Mouse (Mus musculus) hindbrain, embryonic 15.5 days (tissue): ENCODE data around the gene Hspg2. TPM values are rescaled to one million over a fixed set of nuclear protein-coding genes. Genes with fewer than 3 reads are reported as not detected.
A peak's percentile ranks its signal among the peaks of the same experiment; 100 is the strongest.

Source experiments
- ATAC-seq: fragments of 200-750 bp; cut with Nextera tagmentation; 2 replicates; pipeline ENCODE4 v1.8.0; 2017; ENCODE audit warnings: low read depth, moderate number of reproducible peaks, moderate TSS enrichment; ENCODE audit not compliant: low FRiP score
- H3K27ac ChIP-seq: fragments of 300-500 bp; sonication (generic); replicated peaks from 2 replicates; pipeline ENCODE4 v1.5.1; 2015; ENCODE audit warnings: mild to moderate bottlenecking, inconsistent platforms
- H3K27me3 ChIP-seq: fragments of 300-500 bp; sonication (generic); 2 replicates; pipeline ENCODE4 v1.6.1; 2015; ENCODE audit warnings: control low read depth, inconsistent platforms
- H3K36me3 ChIP-seq: fragments of 300-500 bp; sonication (generic); 2 replicates; pipeline ENCODE4 v1.6.1; 2015; ENCODE audit warnings: control low read depth, inconsistent platforms
- H3K4me1 ChIP-seq: fragments of 300-500 bp; sonication (generic); replicated peaks from 2 replicates; pipeline ENCODE4 v1.6.1; 2015; ENCODE audit warnings: control low read depth, inconsistent platforms
- H3K4me2 ChIP-seq: fragments of 300-500 bp; sonication (generic); 2 replicates; pipeline ENCODE4 v1.6.1; 2015; ENCODE audit warnings: moderate library complexity, mild to moderate bottlenecking, inconsistent platforms
- H3K4me3 ChIP-seq: fragments of 300-500 bp; sonication (generic); 2 replicates; pipeline ENCODE4 v1.5.1; 2015; ENCODE audit warnings: mild to moderate bottlenecking, inconsistent platforms
- H3K9ac ChIP-seq: fragments of 300-500 bp; sonication (generic); 2 replicates; pipeline ENCODE4 v1.6.1; 2015; ENCODE audit warnings: inconsistent platforms
- H3K9me3 ChIP-seq: fragments of 300-500 bp; sonication (generic); 2 replicates; pipeline ENCODE4 v1.6.1; 2016; ENCODE audit warnings: control low read depth, inconsistent platforms
- WGBS: fragments of 180-500 bp; shearing (Covaris S2); methylation state at CpG from one replicate; pipeline ENCODE4 v1.1.7; 2015; 5-methylcytosine and 5-hydroxymethylcytosine counted together
- polyA plus RNA-seq: library from polyadenylated mRNA; unstranded; fragments of >200 nt; fragmentation: Nextera tagmentation; extraction: Ambion mirVana; gene quantifications from 2 replicates; pipeline ENCODE4 v1.2.1, GENCODE M21; 2015

Hspg2 gene
- polyA plus RNA-seq, 1 experiment from 2014 or later, result 6.9 TPM

DNA sequence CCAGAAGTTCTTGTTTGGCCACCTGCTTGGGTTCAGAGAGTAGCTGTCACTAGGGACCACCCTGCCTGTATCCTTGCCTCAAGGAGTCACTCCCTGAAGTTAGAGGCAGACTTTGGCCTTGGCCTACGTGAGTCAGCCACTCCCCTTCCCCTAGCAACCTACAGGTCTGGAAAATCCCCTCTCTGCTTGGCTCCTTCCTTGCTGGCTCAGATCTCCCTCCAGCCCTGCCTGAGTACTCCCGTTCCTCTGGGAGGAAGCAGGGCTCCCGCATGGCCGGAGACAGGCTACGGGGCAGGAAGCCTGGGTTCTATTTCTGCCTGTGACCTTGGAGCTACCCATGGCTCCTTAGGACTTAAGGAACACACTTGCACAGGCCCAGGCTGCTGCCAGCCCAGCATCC lies 28.8 kb downstream of the Hspg2 start:
- Histone ChIP-seq H3K9me3 (no peaks in the 10 kb centered on the region), H3K27ac (peak overlapping the region; percentile 51; the same call in 1 of the 2 replicates), H3K4me1 (peaks cover 15% of the 10 kb centered on the region), H3K27me3 (no peaks in the 10 kb centered on the region), H3K36me3 (no peaks in the 10 kb centered on the region), H3K4me2 (no peak overlapping the region), H3K9ac (no peak overlapping the region), H3K4me3 (no peak overlapping the region)
- WGBS, result 73% methylated on average over 5 of the region's 5 CpGs
- ATAC-seq, result 0 out of 2 replicates have a peak, but pooled peaks have one; percentile 17

DNA sequence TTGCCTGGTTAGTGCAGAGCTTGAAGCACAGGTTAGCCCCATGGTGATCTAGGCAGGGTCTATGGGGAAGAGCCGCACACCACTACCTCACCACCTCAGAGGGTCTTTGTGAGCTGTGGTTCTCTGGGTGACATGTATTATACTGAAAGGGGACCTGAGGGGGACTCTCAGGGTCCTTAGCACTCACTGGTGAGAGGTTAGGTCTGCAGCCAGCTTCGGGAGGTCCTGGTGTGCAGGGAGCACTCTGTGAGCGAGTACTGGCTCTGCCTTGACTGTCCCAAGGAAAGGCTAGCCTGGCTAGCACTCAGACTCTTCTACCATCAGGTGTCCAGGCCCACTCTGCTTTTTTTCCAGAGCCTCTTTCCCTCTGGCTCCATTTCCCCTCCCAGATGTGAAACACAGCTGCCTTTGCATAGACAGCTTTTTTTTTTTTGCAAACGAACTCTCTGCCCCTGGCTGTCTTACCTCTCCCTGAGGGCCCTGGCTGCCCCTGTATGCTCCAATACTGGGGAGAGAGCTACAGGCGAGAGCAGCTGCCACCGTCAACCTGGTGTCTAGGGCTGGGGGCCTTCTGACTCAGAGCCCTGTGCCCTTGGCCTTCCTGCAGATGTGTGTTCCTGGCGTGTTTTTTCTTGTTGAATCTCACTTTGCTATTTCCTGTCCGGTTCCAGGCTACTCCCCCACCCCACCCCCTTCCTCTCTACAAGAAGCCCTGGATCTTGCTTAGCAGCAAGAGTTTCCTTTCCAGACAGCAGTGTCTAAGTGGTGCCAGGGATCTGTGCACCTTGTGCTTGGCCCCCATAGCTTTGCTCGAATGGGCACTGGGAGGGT lies 29.5 kb downstream of the Hspg2 start:
- Histone ChIP-seq H3K9ac (no peak overlapping the region), H3K4me2 (no peak overlapping the region), H3K27ac (peak overlapping the region; percentile 51), H3K36me3 (no peaks in the 10 kb centered on the region), H3K4me1 (peaks cover 15% of the 10 kb centered on the region; the same call in 1 of the 2 replicates), H3K27me3 (no peaks in the 10 kb centered on the region), H3K9me3 (no peaks in the 10 kb centered on the region), H3K4me3 (no peak overlapping the region)
- WGBS, result 67% methylated on average over 9 of the region's 9 CpGs
- ATAC-seq, result no peak

DNA sequence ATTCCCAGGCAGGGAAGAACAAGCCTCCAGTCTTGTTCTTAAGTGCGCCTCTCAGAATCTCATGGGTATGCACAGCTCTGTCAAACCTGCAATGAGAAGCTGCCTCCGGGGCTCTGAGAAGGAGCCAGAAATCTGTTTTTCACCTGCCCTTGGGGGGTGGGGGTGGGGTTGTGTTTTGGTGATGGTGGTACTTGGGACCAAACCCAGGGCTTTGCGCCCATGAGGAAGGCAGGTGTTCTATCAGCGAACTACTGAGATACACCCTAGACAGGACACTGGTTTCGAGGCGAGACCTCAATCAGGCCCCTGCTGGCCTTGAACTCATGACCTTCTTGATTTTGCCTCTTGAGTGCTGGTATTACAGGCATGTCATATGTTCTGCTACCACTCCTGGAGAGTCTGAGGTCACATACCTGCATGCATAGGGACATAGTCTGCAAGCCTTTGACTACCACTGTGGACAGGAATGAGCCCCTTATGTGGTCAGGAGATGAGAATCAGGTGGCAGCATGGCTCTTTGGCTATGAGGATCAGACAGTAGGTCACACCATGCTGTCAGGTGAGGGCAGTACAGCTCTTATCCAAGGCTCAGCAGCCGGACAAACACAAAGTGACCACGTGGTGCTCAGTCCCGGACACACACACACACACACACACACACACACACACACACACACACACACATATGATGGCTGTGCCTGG lies 30.5 kb downstream of the Hspg2 start:
- ATAC-seq, result no peak
- Histone ChIP-seq H3K4me3 (no peak overlapping the region), H3K27me3 (no peaks in the 10 kb centered on the region), H3K27ac (no peak overlapping the region; the same call in 1 of the 2 replicates), H3K4me1 (peaks cover 15% of the 10 kb centered on the region; the same call in 1 of the 2 replicates), H3K9ac (no peak overlapping the region), H3K36me3 (no peaks in the 10 kb centered on the region), H3K9me3 (no peaks in the 10 kb centered on the region), H3K4me2 (no peak overlapping the region)
- 94% methylated on average over 9 of the region's 9 CpGs for WGBS

DNA sequence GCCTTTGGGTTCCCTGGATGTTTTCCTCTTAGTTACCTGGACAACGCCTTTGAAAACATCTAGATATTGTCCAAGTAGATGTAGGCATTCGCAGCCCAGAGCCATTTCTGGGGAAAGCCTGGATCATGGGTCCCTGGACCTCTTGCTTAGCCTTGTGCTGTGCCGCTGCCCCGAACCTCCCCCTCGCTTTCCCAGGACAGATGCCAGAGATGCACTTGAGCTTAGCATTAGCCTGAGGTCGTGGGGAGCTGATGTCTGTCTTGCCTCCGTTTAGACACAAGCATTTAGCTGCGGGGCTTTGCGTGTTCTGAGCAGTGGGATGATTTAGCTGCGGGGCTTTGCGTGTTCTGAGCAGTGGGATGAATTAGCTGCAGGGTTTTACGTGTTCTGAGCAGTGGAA lies 31.6 kb downstream of the Hspg2 start:
- Histone ChIP-seq H3K27ac (no peak overlapping the region), H3K4me2 (no peak overlapping the region), H3K9ac (no peak overlapping the region), H3K36me3 (no peaks in the 10 kb centered on the region), H3K4me3 (no peak overlapping the region), H3K4me1 (peaks cover 5% of the 10 kb centered on the region; the same call in 1 of the 2 replicates), H3K27me3 (no peaks in the 10 kb centered on the region), H3K9me3 (no peaks in the 10 kb centered on the region)
- 77% methylated on average over 12 of the region's 12 CpGs for WGBS
- ATAC-seq, result no peak

DNA sequence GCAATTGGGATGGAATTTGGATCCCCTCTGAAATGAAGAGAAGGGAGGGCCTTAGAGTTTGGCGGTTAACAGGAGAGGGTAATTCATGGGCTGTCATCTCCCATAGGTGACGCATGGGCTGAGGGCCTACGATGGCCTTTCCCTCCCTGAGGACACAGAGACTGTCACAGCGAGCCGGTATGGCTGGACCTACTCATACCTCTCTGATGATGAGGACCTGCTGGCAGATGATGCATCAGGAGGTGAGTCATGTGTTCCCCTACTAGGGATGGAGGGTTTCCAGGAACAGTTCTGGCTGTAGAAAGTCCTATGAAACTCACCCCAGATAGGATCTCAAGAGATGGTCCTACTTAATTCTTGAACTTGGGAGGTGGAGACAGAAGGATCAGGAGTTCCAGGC lies 32.4 kb downstream of the Hspg2 start:
- 85% methylated on average over 5 of the region's 5 CpGs for WGBS
- ATAC-seq, result no peak

DNA sequence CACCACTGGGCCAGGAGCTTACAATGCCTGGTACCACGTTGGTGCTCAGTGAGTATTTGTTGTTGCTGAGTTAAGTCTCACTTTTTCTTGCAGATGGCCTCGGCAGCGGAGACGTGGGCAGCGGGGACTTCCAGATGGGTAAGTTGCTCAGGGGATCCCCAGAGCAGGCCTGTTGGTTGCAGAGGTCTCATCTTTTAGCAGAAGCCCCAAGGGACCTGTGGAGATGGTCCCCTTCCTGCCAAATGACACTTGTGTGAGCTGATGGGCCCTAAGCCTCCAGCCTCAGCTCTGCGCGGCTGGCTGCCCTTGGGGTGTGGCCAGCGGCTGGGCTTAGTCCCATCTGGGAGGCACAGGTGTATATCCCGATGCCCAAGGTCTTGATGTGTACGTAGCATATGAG lies 33.6 kb downstream of the Hspg2 start:
- no peak overlapping the region for H3K27ac ChIP-seq
- H3K27me3 ChIP-seq, result no peaks in the 10 kb centered on the region
- 0 out of 2 replicates have a peak, but pooled peaks cover 4% of the 10 kb centered on the region for H3K4me1 ChIP-seq
- no peak overlapping the region for H3K4me2 ChIP-seq
- H3K36me3 ChIP-seq, result no peaks in the 10 kb centered on the region
- WGBS, result 86% methylated on average over 10 of the region's 10 CpGs
- H3K9ac ChIP-seq, result no peak overlapping the region
- ATAC-seq, result no peak
- no peaks in the 10 kb centered on the region for H3K9me3 ChIP-seq
- H3K4me3 ChIP-seq, result no peak overlapping the region

More for the DNA sequence above, 32.4 kb downstream of the Hspg2 start:
- no peak overlapping the region for H3K4me2 ChIP-seq
- no peaks in the 10 kb centered on the region for H3K9me3 ChIP-seq
- H3K27me3 ChIP-seq, result no peaks in the 10 kb centered on the region
- no peak overlapping the region for H3K9ac ChIP-seq
- no peak overlapping the region for H3K27ac ChIP-seq
- H3K4me3 ChIP-seq, result no peak overlapping the region
- H3K36me3 ChIP-seq, result no peaks in the 10 kb centered on the region
- 0 out of 2 replicates have a peak, but pooled peaks cover 4% of the 10 kb centered on the region for H3K4me1 ChIP-seq

- Histone ChIP-seq H3K9me3 (no peaks in the 10 kb centered on the region), H3K4me3 (no peak overlapping the region), H3K4me1 (0 out of 2 replicates have a peak, but pooled peaks cover 4% of the 10 kb centered on the region), H3K36me3 (no peaks in the 10 kb centered on the region), H3K9ac (no peak overlapping the region), H3K27ac (no peak overlapping the region), H3K4me2 (no peak overlapping the region), H3K27me3 (no peaks in the 10 kb centered on the region)
- WGBS, result 88% methylated on average over 7 of the region's 7 CpGs
- no peak for ATAC-seq
These were observed 34.2 kb downstream of the Hspg2 start for GRCm38 (mm10) chr4:137502801-137503200.

GRCm38 (mm10) chr4:137503509-137503971 lies 35.0 kb downstream of the Hspg2 start:
- H3K36me3 ChIP-seq, result no peaks in the 10 kb centered on the region
- 77% methylated on average over 6 of the region's 6 CpGs for WGBS
- no peaks in the 10 kb centered on the region for H3K9me3 ChIP-seq
- H3K27ac ChIP-seq, result no peak overlapping the region
- 0 out of 2 replicates have a peak, but pooled peaks cover 3% of the 10 kb centered on the region for H3K4me1 ChIP-seq
- H3K27me3 ChIP-seq, result no peaks in the 10 kb centered on the region
- H3K4me3 ChIP-seq, result no peak overlapping the region
- ATAC-seq, result peak; percentile 23; the same call in 1 of the 2 replicates
- H3K4me2 ChIP-seq, result no peak overlapping the region
- H3K9ac ChIP-seq, result no peak overlapping the region

DNA sequence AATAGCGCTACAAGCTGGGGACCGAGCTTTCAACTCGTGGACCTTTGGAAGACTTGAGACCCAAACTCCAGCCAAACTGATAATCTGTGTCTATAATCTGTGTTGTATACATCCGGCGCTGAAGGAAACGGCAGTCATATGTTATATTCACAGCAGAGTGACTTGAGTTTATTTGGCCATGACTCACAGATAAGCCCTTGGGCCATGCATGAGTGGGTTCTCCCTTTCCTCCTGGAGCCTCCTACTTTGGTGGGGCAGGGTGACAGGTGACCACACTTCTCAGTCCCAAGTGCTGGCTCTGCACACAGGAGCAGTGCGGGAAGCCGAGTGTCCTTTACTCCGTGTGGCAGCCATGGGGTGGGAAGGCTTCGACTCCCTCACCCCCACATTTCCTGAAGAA lies 38.1 kb downstream of the Hspg2 start:
- Histone ChIP-seq H3K9me3 (no peaks in the 10 kb centered on the region), H3K9ac (no peak overlapping the region), H3K36me3 (no peaks in the 10 kb centered on the region), H3K27ac (no peak overlapping the region), H3K4me3 (no peak overlapping the region), H3K4me1 (0 out of 2 replicates have a peak, but pooled peaks cover 4% of the 10 kb centered on the region), H3K4me2 (no peak overlapping the region), H3K27me3 (no peaks in the 10 kb centered on the region)
- no peak for ATAC-seq
- 97% methylated on average over 10 of the region's 10 CpGs for WGBS

DNA sequence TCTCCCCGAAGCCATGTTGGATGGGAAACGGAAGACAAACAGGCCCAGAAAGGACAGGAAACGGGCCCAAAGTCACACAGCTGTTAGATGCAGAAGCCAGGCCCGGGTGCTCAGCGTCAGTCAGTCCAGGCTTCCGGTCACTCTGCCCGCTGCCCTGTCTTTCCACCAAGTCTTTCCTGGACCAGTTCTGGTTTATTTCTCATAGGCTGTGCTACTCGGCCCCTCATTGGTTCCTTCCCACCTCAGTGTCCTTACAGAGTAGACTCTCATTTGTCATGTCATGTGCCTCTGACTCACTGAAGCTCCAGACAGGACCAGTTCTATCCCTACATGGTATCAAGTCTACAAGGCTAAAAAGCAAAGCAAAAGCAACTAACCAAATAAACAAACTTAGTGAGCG lies 41.0 kb downstream of the Hspg2 start:
- H3K9ac ChIP-seq, result no peak overlapping the region
- H3K4me1 ChIP-seq, result 0 out of 2 replicates have a peak, but pooled peaks cover 4% of the 10 kb centered on the region
- no peaks in the 10 kb centered on the region for H3K36me3 ChIP-seq
- no peak overlapping the region for H3K4me3 ChIP-seq
- H3K9me3 ChIP-seq, result no peaks in the 10 kb centered on the region
- no peak overlapping the region for H3K27ac ChIP-seq
- no peaks in the 10 kb centered on the region for H3K27me3 ChIP-seq
- no peak overlapping the region for H3K4me2 ChIP-seq
- ATAC-seq, result no peak
- WGBS, result 90% methylated on average over 9 of the region's 9 CpGs

DNA sequence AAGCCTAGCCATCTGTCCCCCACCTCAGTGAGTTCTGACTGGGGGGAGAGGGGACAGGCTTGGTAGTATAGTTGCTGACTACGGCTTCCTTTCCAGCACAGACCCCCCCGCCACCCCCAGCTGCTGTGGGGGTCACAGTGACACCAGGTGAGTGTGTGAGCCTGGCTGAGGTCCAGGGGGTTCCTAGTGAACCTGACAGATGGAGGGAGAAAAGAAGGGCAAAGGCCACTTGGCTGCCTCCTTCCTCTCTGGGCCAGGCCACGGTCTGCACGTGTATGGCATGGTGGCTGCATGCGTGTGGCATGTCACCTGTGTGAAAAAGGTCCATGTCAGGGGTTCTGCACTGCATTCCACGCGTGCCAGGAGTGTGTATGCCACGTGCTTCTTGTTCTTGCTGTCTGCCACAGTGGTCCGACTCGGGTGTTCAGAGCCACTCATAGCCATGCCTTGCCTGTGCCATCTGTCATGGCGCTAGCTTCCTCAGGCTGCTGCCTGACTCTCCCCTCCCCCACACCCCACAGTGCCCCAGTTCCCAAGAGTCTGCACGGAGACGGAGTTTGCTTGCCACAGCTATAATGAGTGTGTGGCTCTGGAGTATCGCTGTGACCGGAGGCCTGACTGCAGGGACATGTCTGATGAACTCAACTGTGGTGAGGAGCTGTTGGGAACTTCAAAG lies 41.6 kb downstream of the Hspg2 start:
- Histone ChIP-seq H3K4me1 (0 out of 2 replicates have a peak, but pooled peaks cover 4% of the 10 kb centered on the region), H3K36me3 (no peaks in the 10 kb centered on the region), H3K27ac (no peak overlapping the region), H3K9me3 (no peaks in the 10 kb centered on the region), H3K27me3 (no peaks in the 10 kb centered on the region), H3K4me2 (no peak overlapping the region), H3K4me3 (no peak overlapping the region), H3K9ac (no peak overlapping the region)
- peak; percentile 45; the same call in 1 of the 2 replicates for ATAC-seq
- 55% methylated on average over 15 of the region's 15 CpGs for WGBS
